Mouse (Mus musculus) lung, embryonic 16.5 days (tissue): ENCODE results near the gene Nos1. TPM values are rescaled to one million over a fixed set of nuclear protein-coding genes. Genes with fewer than 3 reads are reported as not detected.

Experiments used
- ATAC-seq: fragments of 200-750 bp; cut with Nextera tagmentation; 2 replicates; pipeline ENCODE4 v1.8.0; 2017; ENCODE audit warnings: low read depth, mild to moderate bottlenecking, moderate library complexity
- H3K27ac ChIP-seq: fragments of 300-500 bp; sonication (generic); 2 replicates; pipeline ENCODE4 v1.5.1; 2014; ENCODE audit warnings: mild to moderate bottlenecking, control low read depth, low read length
- H3K27me3 ChIP-seq: fragments of 300-500 bp; sonication (generic); 2 replicates; pipeline ENCODE4 v1.6.1; 2014; ENCODE audit warnings: low read depth, low read length, mixed read lengths; ENCODE audit not compliant: control insufficient read depth, insufficient read depth
- H3K36me3 ChIP-seq: fragments of 300-500 bp; sonication (generic); 2 replicates; pipeline ENCODE4 v1.6.1; 2014; ENCODE audit warnings: low read length; ENCODE audit not compliant: control insufficient read depth, insufficient read depth
- H3K4me1 ChIP-seq: fragments of 300-500 bp; sonication (generic); replicated peaks from 2 replicates; pipeline ENCODE4 v1.6.1; 2014; ENCODE audit warnings: low read length, mixed read lengths; ENCODE audit not compliant: control insufficient read depth, insufficient read depth
- H3K4me2 ChIP-seq: fragments of 300-500 bp; sonication (generic); 2 replicates; pipeline ENCODE4 v1.6.1; 2014; ENCODE audit warnings: low read depth, low read length, control low read depth
- H3K4me3 ChIP-seq: fragments of 300-500 bp; sonication (generic); 2 replicates; pipeline ENCODE4 v1.5.1; 2014; ENCODE audit warnings: mild to moderate bottlenecking, low read length, control low read depth
- H3K9ac ChIP-seq: fragments of 300-500 bp; sonication (generic); 2 replicates; pipeline ENCODE4 v1.6.1; 2014; ENCODE audit warnings: low read length, control low read depth
- H3K9me3 ChIP-seq: fragments of 300-500 bp; sonication (generic); 2 replicates; pipeline ENCODE4 v1.6.1; 2016; ENCODE audit warnings: low read length; ENCODE audit not compliant: control insufficient read depth
- WGBS: fragments of 180-500 bp; shearing (Covaris S2); extraction: QIAGEN DNeasy Blood & Tissue Kit; methylation state at CpG from one replicate; pipeline ENCODE4 v1.1.7; 2014; 5-methylcytosine and 5-hydroxymethylcytosine counted together
- polyA plus RNA-seq: library from polyadenylated mRNA; unstranded; fragments of >200 nt; fragmentation: Nextera tagmentation; extraction: Ambion mirVana; gene quantifications from 2 replicates; pipeline ENCODE4 v1.2.1, GENCODE M21; 2015

The Nos1 gene
- polyA plus RNA-seq: 0.10 and 0.20 TPM in 2 replicates

- H3K9me3 ChIP-seq: no peaks in the 10 kb centered on the region
- H3K27me3 ChIP-seq: no peaks in the 10 kb centered on the region
- H3K4me2 ChIP-seq: no peak within 1 kb of the TSS
- no peak within 1 kb of the TSS for H3K4me3 ChIP-seq
- no peaks in the 10 kb centered on the region for H3K36me3 ChIP-seq
- H3K9ac ChIP-seq: no peak within 1 kb of the TSS
- no peak for ATAC-seq
- H3K27ac ChIP-seq: no peak within 1 kb of the TSS
- WGBS: 30% methylated on average over 10 of the region's 10 CpGs
- H3K4me1 ChIP-seq: no peaks in the 10 kb centered on the region
These were observed at the start of gene Nos1 for GRCm38 (mm10) chr5:117780681-117781080. Gene Nos1, plus strand, starts transcription at chr5:117781032.

- no peak overlapping the region for H3K9ac ChIP-seq
- no peaks in the 10 kb centered on the region for H3K36me3 ChIP-seq
- H3K9me3 ChIP-seq: no peaks in the 10 kb centered on the region
- H3K27me3 ChIP-seq: no peaks in the 10 kb centered on the region
- 62% methylated on average over 6 of the region's 6 CpGs for WGBS
- no peak for ATAC-seq
- no peak overlapping the region for H3K4me2 ChIP-seq
- no peak overlapping the region for H3K4me3 ChIP-seq
- H3K4me1 ChIP-seq: no peaks in the 10 kb centered on the region
- no peak overlapping the region for H3K27ac ChIP-seq
These were observed 49.5 kb upstream of the Nos1 start for GRCm38 (mm10) chr5:117731311-117731710.

GRCm38 (mm10) chr5:117744654-117745178, 36.1 kb upstream of the Nos1 start:
- Histone ChIP-seq H3K27ac (no peak overlapping the region), H3K9me3 (no peaks in the 10 kb centered on the region), H3K9ac (no peak overlapping the region), H3K4me1 (0 out of 2 replicates have a peak, but pooled peaks cover 2% of the 10 kb centered on the region), H3K4me2 (no peak overlapping the region), H3K36me3 (no peaks in the 10 kb centered on the region), H3K27me3 (no peaks in the 10 kb centered on the region), H3K4me3 (no peak overlapping the region)
- 58% methylated on average over 11 of the region's 11 CpGs for WGBS
- no peak for ATAC-seq

- no peak for ATAC-seq
- WGBS: 31% methylated on average over 5 of the region's 5 CpGs
- no peak overlapping the region for H3K4me3 ChIP-seq
- no peaks in the 10 kb centered on the region for H3K9me3 ChIP-seq
- no peak overlapping the region for H3K4me2 ChIP-seq
- no peaks in the 10 kb centered on the region for H3K36me3 ChIP-seq
- no peak overlapping the region for H3K9ac ChIP-seq
- H3K27ac ChIP-seq: no peak overlapping the region
- 0 out of 2 replicates have a peak, but pooled peaks cover 2% of the 10 kb centered on the region for H3K4me1 ChIP-seq
- no peaks in the 10 kb centered on the region for H3K27me3 ChIP-seq
These were observed 31.5 kb upstream of the Nos1 start for GRCm38 (mm10) chr5:117749353-117749752.

- ATAC-seq: no peak
- no peaks in the 10 kb centered on the region for H3K36me3 ChIP-seq
- no peaks in the 10 kb centered on the region for H3K27me3 ChIP-seq
- no peaks in the 10 kb centered on the region for H3K4me1 ChIP-seq
- 39% methylated on average over 12 of the region's 12 CpGs for WGBS
- no peak overlapping the region for H3K27ac ChIP-seq
- H3K9me3 ChIP-seq: peaks cover 6% of the 10 kb centered on the region
- no peak overlapping the region for H3K4me3 ChIP-seq
- no peak overlapping the region for H3K9ac ChIP-seq
- no peak overlapping the region for H3K4me2 ChIP-seq
These were observed 22.9 kb upstream of the Nos1 start for GRCm38 (mm10) chr5:117757696-117758482.

- Histone ChIP-seq H3K4me2 (no peak overlapping the region), H3K27ac (no peak overlapping the region), H3K9ac (no peak overlapping the region), H3K27me3 (no peaks in the 10 kb centered on the region), H3K9me3 (peaks cover 6% of the 10 kb centered on the region), H3K36me3 (no peaks in the 10 kb centered on the region), H3K4me3 (no peak overlapping the region), H3K4me1 (no peaks in the 10 kb centered on the region)
- WGBS: 71% methylated on average over 9 of the region's 9 CpGs
- ATAC-seq: no peak
These were observed 19.5 kb upstream of the Nos1 start for GRCm38 (mm10) chr5:117761181-117761832.

GRCm38 (mm10) chr5:117764496-117764895, 16.3 kb upstream of the Nos1 start:
- H3K4me3 ChIP-seq: no peak overlapping the region
- no peak for ATAC-seq
- no peak overlapping the region for H3K9ac ChIP-seq
- WGBS: 76% methylated on average over 9 of the region's 9 CpGs
- no peaks in the 10 kb centered on the region for H3K27me3 ChIP-seq
- no peak overlapping the region for H3K27ac ChIP-seq
- no peaks in the 10 kb centered on the region for H3K4me1 ChIP-seq
- H3K4me2 ChIP-seq: no peak overlapping the region
- H3K9me3 ChIP-seq: peaks cover 6% of the 10 kb centered on the region
- no peaks in the 10 kb centered on the region for H3K36me3 ChIP-seq

- H3K9ac ChIP-seq: no peak overlapping the region
- no peak overlapping the region for H3K4me2 ChIP-seq
- H3K4me1 ChIP-seq: no peaks in the 10 kb centered on the region
- WGBS: 37% methylated on average over 11 of the region's 11 CpGs
- no peaks in the 10 kb centered on the region for H3K27me3 ChIP-seq
- no peaks in the 10 kb centered on the region for H3K36me3 ChIP-seq
- H3K4me3 ChIP-seq: no peak overlapping the region
- no peak overlapping the region for H3K27ac ChIP-seq
- H3K9me3 ChIP-seq: no peaks in the 10 kb centered on the region
- no peak for ATAC-seq
These were observed 1.7 kb upstream of the Nos1 start for GRCm38 (mm10) chr5:117779175-117779574.

GRCm38 (mm10) chr5:117781178-117781577, 346 bp downstream of the Nos1 start:
- no peak overlapping the region for H3K9ac ChIP-seq

More at GRCm38 (mm10) chr5:117781178-117781577, 346 bp downstream of the Nos1 start:
- H3K27ac ChIP-seq: no peak overlapping the region
- no peaks in the 10 kb centered on the region for H3K27me3 ChIP-seq
- 73% methylated on average over 6 of the region's 6 CpGs for WGBS
- ATAC-seq: no peak
- H3K36me3 ChIP-seq: no peaks in the 10 kb centered on the region
- H3K4me1 ChIP-seq: no peaks in the 10 kb centered on the region
- H3K4me2 ChIP-seq: no peak overlapping the region
- no peak overlapping the region for H3K4me3 ChIP-seq
- no peaks in the 10 kb centered on the region for H3K9me3 ChIP-seq
